Mouse (Mus musculus) heart, postnatal 0 days (tissue): ENCODE data around the gene Gtsf1l. TPM values are rescaled to one million over a fixed set of nuclear protein-coding genes. Genes with fewer than 3 reads are reported as not detected.

Experiments
- ATAC-seq: fragments of 200-750 bp; cut with Nextera tagmentation; 2 replicates; pipeline ENCODE4 v1.8.0; 2017; ENCODE audit warnings: low read depth, moderate number of reproducible peaks, moderate library complexity; ENCODE audit not compliant: insufficient read depth
- DNase-seq: peaks from one replicate; pipeline ENCODE4 v3.0.0-alpha.2; 2016; ENCODE audit warnings: low spot score
- H3K27ac ChIP-seq: fragments of 300-500 bp; sonication (generic); 2 replicates; pipeline ENCODE4 v1.5.1; 2014; ENCODE audit warnings: low read depth, mild to moderate bottlenecking
- H3K27me3 ChIP-seq: fragments of 300-500 bp; sonication (generic); 2 replicates; pipeline ENCODE4 v1.6.1; 2014; ENCODE audit warnings: low read length, mixed read lengths; ENCODE audit not compliant: control insufficient read depth, insufficient read depth
- H3K36me3 ChIP-seq: fragments of 300-500 bp; sonication (generic); replicated peaks from 2 replicates; pipeline ENCODE4 v1.6.1; 2014; ENCODE audit warnings: low read length, mixed read lengths; ENCODE audit not compliant: control insufficient read depth, insufficient read depth
- H3K4me1 ChIP-seq: fragments of 300-500 bp; sonication (generic); 2 replicates; pipeline ENCODE4 v1.6.1; 2014; ENCODE audit warnings: antibody characterized with exemption; ENCODE audit not compliant: control insufficient read depth, insufficient read depth
- H3K4me2 ChIP-seq: fragments of 300-500 bp; sonication (generic); 2 replicates; pipeline ENCODE4 v1.6.1; 2014; ENCODE audit warnings: low read depth, mild to moderate bottlenecking, low read length, moderate library complexity
- H3K4me3 ChIP-seq: fragments of 300-500 bp; sonication (generic); 2 replicates; pipeline ENCODE4 v1.5.1; 2014; ENCODE audit warnings: low read depth, low read length
- H3K9ac ChIP-seq: fragments of 300-500 bp; sonication (generic); replicated peaks from 2 replicates; pipeline ENCODE4 v1.6.1; 2014; ENCODE audit warnings: low read depth, low read length, mixed read lengths
- H3K9me3 ChIP-seq: fragments of 300-500 bp; sonication (generic); replicated peaks from 2 replicates; pipeline ENCODE4 v1.6.1; 2016; ENCODE audit warnings: low read length; ENCODE audit not compliant: control insufficient read depth
- CTCF ChIP-seq: IDR thresholded peaks from 2 replicates; pipeline ENCODE4 v1.5.1; 2016; ENCODE audit warnings: antibody characterized with exemption, control low read depth, low read depth
- EP300 ChIP-seq: IDR thresholded peaks from 2 replicates; pipeline ENCODE4 v1.6.1; 2016; ENCODE audit warnings: antibody characterized with exemption, low read depth
- WGBS: fragments of 180-500 bp; shearing (Covaris S2); extraction: QIAGEN DNeasy Blood & Tissue Kit; methylation state at CpG from one replicate; pipeline ENCODE4 v1.1.7; 2014; 5-methylcytosine and 5-hydroxymethylcytosine counted together
- polyA plus RNA-seq: library from polyadenylated mRNA; unstranded; fragments of >200 nt; fragmentation: Nextera tagmentation; extraction: Ambion mirVana; gene quantifications from 2 replicates; pipeline ENCODE4 v1.2.1, GENCODE M21; 2015
- total RNA-seq: library from RNA; depleted of rRNA; stranded (reverse); fragments of >200 nt; gene quantifications from 2 replicates; pipeline ENCODE4 v1.2.3, GENCODE M21; 2014; ENCODE audit warnings: low replicate concordance

The Gtsf1l gene
- total and polyA plus RNA-seq, 2 experiments from 2014 or later: not detected

DNA sequence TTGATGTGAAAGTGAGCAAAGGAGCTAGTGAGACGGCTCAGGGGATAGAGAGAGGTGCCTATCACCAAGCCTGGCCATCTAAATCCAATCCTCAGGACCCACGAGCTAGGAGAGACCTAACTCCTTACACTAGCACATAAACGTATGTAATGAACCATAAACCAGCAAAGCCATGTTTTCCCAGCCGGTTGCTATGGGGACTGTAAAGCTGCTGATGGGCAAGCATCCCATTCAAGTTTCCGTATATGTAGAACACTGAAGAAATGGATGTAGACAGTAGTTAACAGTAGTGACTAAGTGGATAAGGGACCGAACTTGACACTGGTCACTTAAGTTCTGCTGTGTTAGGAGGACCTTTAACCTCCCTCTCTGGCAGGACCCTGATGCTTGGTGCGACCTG lies 13.6 kb downstream of the Gtsf1l start:
- 82% methylated on average over 7 of the region's 7 CpGs for WGBS
- H3K9ac ChIP-seq: no peak overlapping the region
- no peaks in the 10 kb centered on the region for H3K9me3 ChIP-seq
- ATAC-seq (no peak), DNase-seq (no peak)
- peaks cover 33% of the 10 kb centered on the region for H3K36me3 ChIP-seq
- H3K27me3 ChIP-seq: no peaks in the 10 kb centered on the region
- no peak overlapping the region for H3K4me2 ChIP-seq
- no peak overlapping the region for H3K27ac ChIP-seq
- H3K4me3 ChIP-seq: no peak overlapping the region
- TF ChIP-seq CTCF: no peak
- no peak for TF ChIP-seq EP300
- H3K4me1 ChIP-seq: no peaks in the 10 kb centered on the region

- Histone ChIP-seq H3K4me1 (no peaks in the 10 kb centered on the region), H3K9ac (no peak overlapping the region), H3K4me2 (no peak overlapping the region), H3K4me3 (no peak overlapping the region), H3K9me3 (no peaks in the 10 kb centered on the region), H3K27me3 (no peaks in the 10 kb centered on the region), H3K36me3 (peaks cover 33% of the 10 kb centered on the region), H3K27ac (no peak overlapping the region)
- ATAC-seq (no peak), DNase-seq (no peak)
- TF ChIP-seq EP300 (no peak), CTCF (no peak)
- 88% methylated on average over 9 of the region's 9 CpGs for WGBS
Measured at GRCm38 (mm10) chr2:163073023-163073757, 14.5 kb downstream of the Gtsf1l start.

DNA sequence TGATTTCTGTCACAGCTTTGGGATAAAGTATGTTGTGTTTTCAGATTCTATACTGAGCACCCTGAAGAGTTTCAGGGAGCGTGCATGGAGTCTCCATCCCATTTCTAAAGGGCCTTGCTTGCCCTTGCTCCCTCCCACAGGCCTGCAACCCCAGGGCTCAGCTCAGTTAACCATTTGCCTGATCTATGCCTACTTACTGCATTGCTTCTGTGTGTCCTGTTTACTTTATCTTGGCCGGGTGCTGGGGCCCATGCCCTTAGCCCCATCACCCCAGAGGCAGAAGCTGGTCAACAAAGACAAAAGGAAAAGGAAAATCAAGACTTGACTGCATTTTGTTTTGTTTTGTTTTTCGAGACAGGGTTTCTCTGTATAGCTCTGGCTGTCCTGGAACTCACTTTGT lies 16.1 kb downstream of the Gtsf1l start:
- no peak overlapping the region for H3K9ac ChIP-seq
- DNase-seq: no peak
- TF ChIP-seq EP300 (no peak), CTCF (no peak)
- no peak for ATAC-seq
- H3K36me3 ChIP-seq: peaks cover 33% of the 10 kb centered on the region
- no peak overlapping the region for H3K27ac ChIP-seq
- no peaks in the 10 kb centered on the region for H3K27me3 ChIP-seq
- no peak overlapping the region for H3K4me3 ChIP-seq
- 83% methylated on average over 3 of the region's 3 CpGs for WGBS
- H3K9me3 ChIP-seq: no peaks in the 10 kb centered on the region
- H3K4me2 ChIP-seq: no peak overlapping the region
- H3K4me1 ChIP-seq: no peaks in the 10 kb centered on the region

DNA sequence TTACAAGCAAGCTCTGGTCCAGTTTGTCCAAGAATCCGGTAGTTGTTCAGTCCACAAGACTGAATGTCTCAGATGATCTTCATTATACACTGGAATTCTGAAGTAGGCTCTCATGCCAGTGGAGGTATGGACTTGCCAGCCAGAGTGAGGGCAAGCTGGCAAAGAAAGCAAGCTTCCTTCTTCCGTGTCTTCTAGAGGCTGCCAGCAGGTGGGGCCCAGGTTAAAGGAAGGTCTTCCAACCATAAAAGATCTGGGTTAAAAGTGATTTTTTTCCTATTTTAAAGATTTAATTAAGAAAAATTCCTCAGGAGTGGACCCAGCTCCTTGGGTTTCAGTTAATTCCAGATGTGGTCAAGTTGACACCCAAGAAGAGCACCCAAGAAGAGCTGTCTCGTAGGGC lies 17.4 kb downstream of the Gtsf1l start:
- Histone ChIP-seq H3K27me3 (no peaks in the 10 kb centered on the region), H3K4me1 (no peaks in the 10 kb centered on the region), H3K4me2 (no peak overlapping the region), H3K9me3 (no peaks in the 10 kb centered on the region), H3K36me3 (peaks cover 26% of the 10 kb centered on the region), H3K27ac (no peak overlapping the region), H3K4me3 (no peak overlapping the region), H3K9ac (no peak overlapping the region)
- ATAC-seq (no peak), DNase-seq (no peak)
- TF ChIP-seq CTCF (no peak), EP300 (no peak)
- WGBS: 85% methylated on average over 3 of the region's 3 CpGs

DNA sequence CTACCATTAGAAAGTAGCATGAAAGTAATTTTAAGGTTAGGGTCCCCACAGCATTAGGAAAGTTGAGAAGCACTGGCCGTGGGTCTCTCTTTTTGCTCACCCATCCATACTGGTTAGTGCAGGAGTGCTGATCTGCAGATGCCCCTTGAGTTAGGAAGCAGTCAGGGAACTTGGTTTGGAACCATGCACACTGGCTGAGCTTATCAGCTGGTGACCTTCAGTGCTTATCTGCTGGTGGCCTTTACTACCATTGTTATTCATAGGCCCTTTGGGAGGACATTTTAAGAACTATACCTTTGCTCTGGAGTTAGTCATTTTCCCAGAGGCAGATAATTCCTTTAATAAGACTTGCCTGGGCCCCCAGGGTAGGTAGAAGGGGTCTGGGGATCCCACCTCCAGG lies 20.4 kb downstream of the Gtsf1l start:
- no peaks in the 10 kb centered on the region for H3K4me1 ChIP-seq
- 69% methylated on average over 1 of the region's 1 CpGs for WGBS
- DNase-seq: no peak
- H3K4me3 ChIP-seq: no peak overlapping the region
- ATAC-seq: no peak
- 0 out of 2 replicates have a peak, but pooled peaks cover 16% of the 10 kb centered on the region for H3K36me3 ChIP-seq
- H3K9ac ChIP-seq: no peak overlapping the region
- no peak overlapping the region for H3K4me2 ChIP-seq
- TF ChIP-seq EP300 (no peak), CTCF (no peak)
- H3K27me3 ChIP-seq: no peaks in the 10 kb centered on the region
- H3K9me3 ChIP-seq: no peaks in the 10 kb centered on the region
- no peak overlapping the region for H3K27ac ChIP-seq

DNA sequence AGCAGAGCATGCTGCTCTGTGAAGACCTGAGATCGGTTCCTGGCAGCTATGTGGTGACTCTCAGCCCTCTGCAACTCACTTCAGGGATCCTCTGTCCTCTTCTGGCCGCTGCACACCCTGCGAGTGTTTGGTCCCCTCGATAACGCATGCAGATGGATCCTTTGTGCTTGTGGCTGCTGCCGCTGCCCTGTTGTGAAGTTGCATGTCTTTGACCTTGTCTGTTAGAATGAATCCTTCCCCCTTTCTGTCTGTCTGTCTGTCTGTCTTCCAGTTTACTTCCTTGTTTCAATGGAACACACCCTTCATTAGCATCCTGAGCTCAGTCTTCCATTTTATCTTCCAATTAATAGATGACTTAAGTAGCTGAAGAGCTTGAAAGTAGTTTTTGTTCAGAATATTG lies 21.3 kb downstream of the Gtsf1l start:
- no peak overlapping the region for H3K27ac ChIP-seq
- no peak overlapping the region for H3K9ac ChIP-seq
- WGBS: 91% methylated on average over 6 of the region's 6 CpGs
- DNase-seq (no peak), ATAC-seq (no peak)
- H3K36me3 ChIP-seq: 0 out of 2 replicates have a peak, but pooled peaks cover 16% of the 10 kb centered on the region
- H3K4me2 ChIP-seq: no peak overlapping the region
- no peaks in the 10 kb centered on the region for H3K4me1 ChIP-seq
- TF ChIP-seq EP300: no peak
- TF ChIP-seq CTCF: no peak
- no peak overlapping the region for H3K4me3 ChIP-seq
- no peaks in the 10 kb centered on the region for H3K27me3 ChIP-seq
- no peaks in the 10 kb centered on the region for H3K9me3 ChIP-seq
